Mouse (Mus musculus) telencephalon, adult 2 months (tissue): ENCODE data around the gene Enpp1.
A peak's percentile ranks its signal among the peaks of the same experiment; 100 is the strongest.
"Not testable (repeated sequence)": the region's sequence is repeated elsewhere in the genome, so short reads cannot be mapped to it uniquely, and the experiment has no call there.

ENCODE experiments used
- DNase-seq: peaks from one replicate; pipeline ENCODE4 v3.0.0-alpha.2; 2011; ENCODE audit warnings: low read depth, low spot score

The Enpp1 gene

GRCm38 (mm10) chr10:24638306-24639070 is 73.5 kb downstream of the Enpp1 start:
- DNase-seq = no peak

DNA sequence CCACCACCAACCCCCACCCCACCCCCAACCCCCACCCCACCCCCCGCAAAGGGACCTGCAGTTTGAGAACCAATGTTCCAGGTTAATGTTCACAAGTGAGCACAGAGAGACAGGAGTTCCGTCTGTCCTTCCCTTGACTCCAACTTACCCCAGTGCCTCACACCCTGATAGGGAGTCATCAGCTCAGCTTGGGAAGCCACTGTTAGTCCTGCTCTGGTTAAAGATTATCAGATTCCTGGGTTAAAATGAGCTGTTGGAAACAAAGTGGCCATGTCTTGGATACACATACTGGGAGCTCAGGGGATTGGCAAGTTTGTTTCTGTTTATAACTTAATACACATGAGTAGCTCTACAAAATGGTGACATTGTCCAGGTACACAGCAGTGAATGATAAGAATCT is 75.0 kb downstream of the Enpp1 start:
- DNase-seq = no peak

DNA sequence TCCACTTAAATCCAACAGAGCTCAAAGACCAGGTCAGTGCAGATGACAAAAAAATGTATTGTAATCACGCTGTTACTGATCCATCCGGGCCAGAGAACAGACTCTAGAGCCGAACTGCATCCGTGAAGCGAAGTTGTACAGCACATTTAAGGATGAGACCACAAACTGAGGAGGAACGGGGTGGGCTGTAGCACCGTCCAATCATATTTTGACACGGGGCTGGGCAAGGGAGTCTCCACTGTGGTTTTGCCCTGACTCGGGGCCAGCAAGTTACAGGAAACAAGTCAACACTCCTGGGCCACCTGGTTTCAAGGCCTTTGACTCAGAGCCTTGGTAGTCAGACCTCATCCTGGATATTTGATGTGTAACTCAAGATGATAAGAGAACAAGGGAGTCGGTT is 76.1 kb downstream of the Enpp1 start:
- no peak for DNase-seq

DNA sequence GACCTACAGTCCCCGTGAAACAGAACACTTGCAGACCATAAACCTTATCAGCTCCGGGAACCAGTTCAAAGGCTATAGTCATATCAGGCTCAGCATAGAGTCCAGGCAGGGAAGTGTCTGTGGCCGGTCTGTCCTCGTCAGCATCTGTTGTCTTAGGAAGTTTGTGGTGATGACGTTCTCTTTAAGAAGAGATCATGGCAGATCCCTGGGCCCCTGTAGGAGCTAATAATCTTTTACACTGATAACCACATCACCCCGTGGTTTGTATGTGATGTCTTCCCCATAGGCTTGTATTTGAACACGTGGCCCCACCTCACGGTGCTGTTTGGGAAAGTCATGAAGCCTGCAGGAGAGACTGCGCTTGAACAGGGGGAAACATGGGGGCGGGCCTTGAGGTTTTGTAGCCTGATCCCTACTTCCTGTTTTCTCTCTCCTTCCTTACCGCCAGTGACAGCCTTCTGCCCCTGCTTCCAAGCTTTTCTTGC is 76.6 kb downstream of the Enpp1 start:
- no peak for DNase-seq

- DNase-seq = no peak
These were observed 77.7 kb downstream of the Enpp1 start for GRCm38 (mm10) chr10:24634288-24634687.

- DNase-seq = no peak
These were observed 80.8 kb downstream of the Enpp1 start for GRCm38 (mm10) chr10:24631122-24631521.

GRCm38 (mm10) chr10:24630469-24631081 is 81.4 kb downstream of the Enpp1 start:
- DNase-seq = peak; percentile 35

- no peak for DNase-seq
These were observed 82.8 kb downstream of the Enpp1 start for GRCm38 (mm10) chr10:24629086-24629720.

DNA sequence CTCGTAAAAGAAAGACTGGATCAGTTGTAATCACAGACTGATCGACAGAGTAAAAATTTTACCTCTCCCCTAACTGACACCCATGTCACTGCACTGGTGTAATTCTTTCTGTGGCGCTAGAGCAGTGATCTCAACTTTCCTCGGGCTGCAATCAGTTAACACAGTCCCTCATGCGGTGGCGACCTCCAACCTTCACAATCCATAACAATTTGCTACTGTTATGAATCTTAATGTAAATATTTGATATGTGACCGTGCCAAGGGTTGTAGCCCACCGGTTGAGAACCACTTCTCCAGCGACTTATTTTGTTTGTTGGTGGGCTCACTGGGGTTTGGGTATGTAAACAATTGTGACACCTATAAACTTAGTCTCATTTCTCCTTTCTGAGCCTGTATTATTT is 83.5 kb downstream of the Enpp1 start:
- DNase-seq = no peak

DNA sequence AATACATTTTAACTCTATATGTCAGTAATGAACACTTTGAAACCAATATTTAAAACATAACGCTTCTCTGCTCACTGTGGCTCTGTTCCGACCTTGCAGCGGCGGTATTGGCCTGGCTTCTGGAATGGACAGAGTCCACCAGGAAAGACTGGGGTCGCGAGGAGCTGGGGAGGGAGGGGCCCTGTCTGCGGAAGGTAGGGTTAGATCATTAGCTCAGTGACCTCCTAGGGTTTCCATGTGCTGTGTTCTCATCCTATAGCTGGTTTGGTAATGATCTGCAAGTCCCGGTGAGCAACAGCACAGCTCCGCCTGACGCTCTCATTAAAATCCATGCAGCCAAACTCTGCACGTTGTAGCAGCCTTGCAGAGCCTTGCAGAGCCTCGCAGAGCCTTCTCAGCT is 84.7 kb downstream of the Enpp1 start:
- DNase-seq = no peak

- DNase-seq = peak; percentile 64
These were observed 86.8 kb downstream of the Enpp1 start for GRCm38 (mm10) chr10:24625060-24625701.

DNA sequence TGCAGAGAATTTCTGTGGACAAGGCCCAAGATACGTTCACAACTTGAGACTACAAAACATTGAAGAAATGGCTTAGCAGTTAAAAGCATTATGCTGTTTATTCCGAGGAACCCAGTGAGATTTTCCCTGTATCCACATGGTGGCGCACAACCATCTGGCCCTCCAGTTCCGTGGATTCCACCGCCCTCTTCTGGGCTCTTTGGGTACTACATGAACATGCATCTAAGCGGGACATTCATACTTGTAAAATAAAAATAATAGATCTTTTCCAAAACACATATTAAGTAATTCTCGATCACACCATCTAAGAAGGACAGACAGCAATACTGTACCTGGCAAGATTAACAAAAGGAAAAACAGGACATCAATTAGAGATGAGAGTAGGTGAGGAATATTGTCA is 89.4 kb downstream of the Enpp1 start:
- no peak for DNase-seq

DNA sequence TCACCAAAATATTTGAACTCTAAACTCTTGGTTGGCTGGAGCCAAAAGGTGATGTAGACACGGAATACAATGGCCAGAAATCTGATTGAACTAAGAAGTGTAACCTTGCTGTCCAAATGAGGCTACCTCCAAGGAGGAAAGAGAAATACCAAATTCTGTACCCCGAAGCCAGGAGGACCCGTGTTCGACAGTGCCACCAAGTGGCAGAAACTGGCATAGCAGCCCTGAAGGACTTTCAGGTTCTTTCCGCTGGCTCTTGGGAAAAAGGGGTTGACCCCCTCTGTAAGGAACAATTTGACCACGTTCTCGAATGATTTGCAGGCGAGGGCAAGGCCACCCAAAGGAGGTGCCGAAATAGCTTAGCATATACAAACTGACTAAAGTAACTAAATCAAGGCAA is 90.4 kb downstream of the Enpp1 start:
- DNase-seq = no peak

GRCm38 (mm10) chr10:24616572-24616971 is 95.4 kb downstream of the Enpp1 start:
- DNase-seq = not testable (repeated sequence)

- DNase-seq = no peak
These were observed 96.2 kb downstream of the Enpp1 start for GRCm38 (mm10) chr10:24615799-24616198.

GRCm38 (mm10) chr10:24614726-24615125 is 97.2 kb downstream of the Enpp1 start:
- DNase-seq = no peak

DNA sequence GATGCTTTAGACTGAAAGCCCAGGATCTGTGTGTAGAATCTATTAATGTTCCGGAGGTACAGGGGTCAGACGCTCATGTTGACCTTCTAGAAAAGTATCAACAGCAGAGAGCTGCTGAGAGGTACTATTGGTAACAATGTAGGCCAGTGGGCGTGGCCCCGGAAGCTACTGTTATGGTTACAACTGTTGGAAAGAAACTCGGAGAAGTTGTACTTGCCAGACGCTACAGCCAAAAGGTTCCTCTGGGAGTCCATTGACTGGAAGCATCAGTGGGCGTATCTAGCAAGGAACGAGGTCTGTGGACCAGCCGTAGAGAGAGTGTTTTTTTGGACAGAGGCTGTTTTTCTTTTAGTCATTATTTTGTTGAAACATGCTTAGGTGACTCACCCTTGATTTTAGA is 102.2 kb downstream of the Enpp1 start:
- DNase-seq = no peak

DNA sequence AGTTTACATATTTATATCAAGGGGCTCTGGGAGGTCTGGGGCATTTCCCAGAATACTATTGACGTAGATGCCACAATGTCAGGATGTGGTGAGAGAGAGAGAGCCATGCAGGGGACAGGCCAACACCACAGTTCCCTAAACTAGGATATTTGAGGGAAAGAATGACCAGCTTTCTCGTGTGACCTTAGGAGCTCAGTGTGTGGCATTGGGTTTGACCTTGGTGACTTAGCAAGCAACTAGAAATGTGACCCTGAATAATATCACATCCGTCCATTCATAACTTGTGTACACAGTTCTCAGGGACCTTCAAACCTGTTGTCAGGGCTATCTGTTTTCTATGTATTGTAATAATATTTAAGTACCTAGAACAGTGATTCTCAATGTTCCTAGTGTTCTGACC is 102.8 kb downstream of the Enpp1 start:
- no peak for DNase-seq

GRCm38 (mm10) chr10:24603727-24604126 is 108.2 kb downstream of the Enpp1 start:
- no peak for DNase-seq

DNA sequence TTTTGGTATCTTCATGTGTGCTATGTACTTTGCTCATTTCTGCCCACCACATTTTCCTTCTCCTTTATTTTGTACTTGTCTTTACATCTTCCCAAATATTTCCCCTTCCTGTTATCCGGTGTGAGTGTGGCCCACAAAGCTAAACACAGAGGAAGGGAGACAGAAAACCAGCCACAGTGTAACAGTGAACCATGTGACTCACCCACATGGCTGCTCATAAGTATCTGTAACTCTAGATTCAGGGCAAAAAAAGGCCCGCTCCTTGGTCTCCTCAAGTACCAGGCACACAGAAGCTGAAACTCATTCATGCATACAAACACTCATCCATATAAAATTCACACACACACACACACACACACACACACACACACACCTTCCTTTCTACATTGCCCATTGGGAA is 108.9 kb downstream of the Enpp1 start:
- DNase-seq = no peak

- DNase-seq = no peak
These were observed 112.2 kb downstream of the Enpp1 start for GRCm38 (mm10) chr10:24599802-24600201.

DNA sequence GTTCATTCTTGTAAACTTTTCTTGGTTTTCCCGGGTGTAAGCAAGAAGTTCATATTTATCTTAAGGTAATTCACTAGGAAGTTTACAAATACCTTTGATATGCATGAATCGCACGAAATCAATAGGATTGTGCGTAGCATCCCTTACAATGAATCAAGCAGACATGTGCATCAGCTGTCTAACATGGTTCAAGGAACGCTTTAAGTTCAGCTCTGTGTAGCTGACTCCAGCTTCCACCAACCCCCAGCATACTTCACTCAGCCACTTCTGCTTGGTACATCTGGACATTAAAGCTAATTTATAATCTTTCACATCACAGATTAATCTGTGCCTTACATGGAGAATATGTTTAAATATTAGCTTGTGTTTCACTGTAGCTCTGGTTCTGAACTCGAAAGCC is 113.3 kb downstream of the Enpp1 start:
- DNase-seq = no peak
